Mouse (Mus musculus) CH12.LX (cell line): Measurements from ENCODE around the gene Aff3. TPM values are rescaled to one million over a fixed set of nuclear protein-coding genes. Genes with fewer than 3 reads are reported as not detected.

Experiments
- DNase-seq: peaks from one replicate; pipeline ENCODE4 v3.0.0-alpha.2; 2013; ENCODE audit errors: extremely low read depth
- H3K27ac ChIP-seq: 2 replicates; pipeline ENCODE4 v1.5.1; 2012; ENCODE audit warnings: low read depth, mild to moderate bottlenecking, control low read depth, moderate library complexity; ENCODE audit not compliant: insufficient read depth
- H3K27me3 ChIP-seq: replicated peaks from 2 replicates; pipeline ENCODE3; 2012; ENCODE audit warnings: inconsistent platforms
- H3K36me3 ChIP-seq, 2 experiments: replicated peaks in 1 of 2; 2 replicates each; pipeline versions ENCODE3 to v1.6.1; 2012; ENCODE audit warnings: inconsistent platforms in 1 of 2, low read length in 1 of 2, mild to moderate bottlenecking in 1 of 2, mixed read lengths in 1 of 2, moderate library complexity in 1 of 2; ENCODE audit not compliant: control insufficient read depth in 1 of 2, insufficient read depth in 1 of 2
- H3K4me1 ChIP-seq, 2 experiments: 2 replicates each; pipeline ENCODE4 v1.6.1; 2012; ENCODE audit warnings: inconsistent platforms in 1 of 2, moderate library complexity in 1 of 2; ENCODE audit not compliant: insufficient read depth in 2 of 2, control insufficient read depth in 1 of 2
- H3K4me2 ChIP-seq: 2 replicates; pipeline ENCODE4 v1.6.1; 2012; ENCODE audit warnings: low read depth, mild to moderate bottlenecking, control low read depth; ENCODE audit not compliant: poor library complexity, insufficient read depth, severe bottlenecking
- H3K4me3 ChIP-seq, 3 experiments: fragments of 150-350 bp in 1 of 3; sonication (generic) in 1 of 3; replicated peaks in 1 of 3; 2 replicates each; pipeline versions ENCODE3 to v1.5.1; 2011 to 2012; ENCODE audit warnings: low read depth in 2 of 3, low read length in 2 of 3, mild to moderate bottlenecking in 2 of 3, moderate library complexity in 2 of 3, control low read depth in 1 of 3, improper control_type of control experiment in 1 of 3, inconsistent platforms in 1 of 3, mixed read lengths in 1 of 3; ENCODE audit not compliant: poor library complexity in 1 of 3
- H3K79me2 ChIP-seq: replicated peaks from 2 replicates; pipeline ENCODE4 v1.6.1; 2012; ENCODE audit warnings: mild to moderate bottlenecking, moderate library complexity; ENCODE audit not compliant: control insufficient read depth, poor library complexity, insufficient read depth, severe bottlenecking; ENCODE audit errors: extremely low read depth
- H3K9ac ChIP-seq: 2 replicates; pipeline ENCODE4 v1.6.1; 2012; ENCODE audit warnings: low read depth, mild to moderate bottlenecking, control low read depth, moderate library complexity; ENCODE audit not compliant: insufficient read depth
- H3K9me3 ChIP-seq: replicated peaks from 2 replicates; pipeline ENCODE3; 2012; ENCODE audit warnings: low read length, inconsistent platforms, mixed read lengths
- BHLHE40 ChIP-seq: IDR thresholded peaks from 2 replicates; pipeline ENCODE4 v1.6.1; 2011; ENCODE audit warnings: mild to moderate bottlenecking, low read depth, low read length, improper control_type of control experiment
- CHD1 ChIP-seq: IDR thresholded peaks from 2 replicates; pipeline ENCODE4 v1.6.1; 2012; ENCODE audit warnings: low read depth, low read length, improper control_type of control experiment, inconsistent platforms
- CHD2 ChIP-seq: IDR thresholded peaks from 2 replicates; pipeline ENCODE4 v1.6.1; 2011; ENCODE audit warnings: low read length, improper control_type of control experiment
- E2F4 ChIP-seq: IDR thresholded peaks from 2 replicates; pipeline ENCODE4 v1.6.1; 2011; ENCODE audit warnings: low read depth, low read length, improper control_type of control experiment; ENCODE audit not compliant: insufficient replicate concordance
- ELF1 ChIP-seq: IDR thresholded peaks from 2 replicates; pipeline ENCODE4 v1.6.1; 2014; ENCODE audit warnings: low read depth, mild to moderate bottlenecking, inconsistent platforms, low read length, improper control_type of control experiment
- EP300 ChIP-seq: IDR thresholded peaks from 2 replicates; pipeline ENCODE4 v1.6.1; 2011; ENCODE audit warnings: low read length, improper control_type of control experiment
- ETS1 ChIP-seq: conservative IDR thresholded peaks from 2 replicates; pipeline ENCODE4 v1.6.1; 2012; ENCODE audit warnings: low read depth, mild to moderate bottlenecking, inconsistent platforms, low read length, improper control_type of control experiment, moderate library complexity
- GABPA ChIP-seq: IDR thresholded peaks from 2 replicates; pipeline ENCODE4 v1.6.1; 2012; ENCODE audit warnings: low read depth, low read length, improper control_type of control experiment, inconsistent platforms; ENCODE audit not compliant: insufficient replicate concordance
- HCFC1 ChIP-seq: IDR thresholded peaks from 2 replicates; pipeline ENCODE4 v1.6.1; 2012; ENCODE audit warnings: low read depth, mild to moderate bottlenecking, inconsistent platforms, low read length, improper control_type of control experiment
- JUND ChIP-seq: conservative IDR thresholded peaks from 2 replicates; pipeline ENCODE4 v1.6.1; 2011; ENCODE audit warnings: low read depth, low read length, improper control_type of control experiment
- KAT2A ChIP-seq: IDR thresholded peaks from 2 replicates; pipeline ENCODE4 v1.6.1; 2012; ENCODE audit warnings: low read length, improper control_type of control experiment, inconsistent platforms; ENCODE audit not compliant: insufficient replicate concordance
- MAX ChIP-seq: IDR thresholded peaks from 2 replicates; pipeline ENCODE4 v1.6.1; 2011; ENCODE audit warnings: low read length, improper control_type of control experiment
- MXI1 ChIP-seq: IDR thresholded peaks from 2 replicates; pipeline ENCODE4 v1.6.1; 2011; ENCODE audit warnings: mild to moderate bottlenecking, low read depth, low read length, improper control_type of control experiment
- NELFE ChIP-seq: IDR thresholded peaks from 2 replicates; pipeline ENCODE4 v1.6.1; 2011; ENCODE audit warnings: low read depth, low read length, improper control_type of control experiment
- NRF1 ChIP-seq: IDR thresholded peaks from 2 replicates; pipeline ENCODE4 v1.6.1; 2014; ENCODE audit warnings: low read depth, mild to moderate bottlenecking, inconsistent platforms, low read length, improper control_type of control experiment, moderate library complexity
- PAX5 ChIP-seq: IDR thresholded peaks from 2 replicates; pipeline ENCODE4 v1.6.1; 2012; ENCODE audit warnings: low read length, inconsistent platforms, mixed read lengths
- POLR2AphosphoS2 ChIP-seq: IDR thresholded peaks from 2 replicates; pipeline ENCODE4 v1.6.1; 2011; ENCODE audit warnings: low read depth, low read length, improper control_type of control experiment
- RAD21 ChIP-seq: IDR thresholded peaks from 2 replicates; pipeline ENCODE4 v1.6.1; 2011; ENCODE audit warnings: low read depth, mild to moderate bottlenecking, low read length, improper control_type of control experiment, moderate library complexity
- RCOR1 ChIP-seq: conservative IDR thresholded peaks from 2 replicates; pipeline ENCODE4 v1.6.1; 2012; ENCODE audit warnings: low read depth, mild to moderate bottlenecking, inconsistent platforms, low read length, improper control_type of control experiment
- SIN3A ChIP-seq: IDR thresholded peaks from 2 replicates; pipeline ENCODE4 v1.6.1; 2012; ENCODE audit warnings: low read length, improper control_type of control experiment, inconsistent platforms
- SMC3 ChIP-seq: IDR thresholded peaks from 2 replicates; pipeline ENCODE4 v1.6.1; 2011; ENCODE audit warnings: low read depth, low read length, improper control_type of control experiment
- TBP ChIP-seq: conservative IDR thresholded peaks from 2 replicates; pipeline ENCODE4 v1.6.1; 2011; ENCODE audit warnings: low read depth, low read length, improper control_type of control experiment
- TCF12 ChIP-seq: IDR thresholded peaks from 2 replicates; pipeline ENCODE4 v1.6.1; 2014; ENCODE audit warnings: low read depth, mild to moderate bottlenecking, inconsistent platforms, low read length, improper control_type of control experiment
- UBTF ChIP-seq: IDR thresholded peaks from 2 replicates; pipeline ENCODE4 v1.6.1; 2012; ENCODE audit warnings: low read depth, mild to moderate bottlenecking, inconsistent platforms, low read length, improper control_type of control experiment, moderate library complexity
- USF1 ChIP-seq: IDR thresholded peaks from 2 replicates; pipeline ENCODE4 v1.6.1; 2014; ENCODE audit warnings: low read depth, mild to moderate bottlenecking, inconsistent platforms, low read length, improper control_type of control experiment
- USF2 ChIP-seq: conservative IDR thresholded peaks from 2 replicates; pipeline ENCODE4 v1.6.1; 2011; ENCODE audit warnings: low read depth, low read length, improper control_type of control experiment
- ZC3H11A ChIP-seq: IDR thresholded peaks from 2 replicates; pipeline ENCODE4 v1.6.1; 2012; ENCODE audit warnings: low read depth, mild to moderate bottlenecking, inconsistent platforms, low read length, improper control_type of control experiment
- ZKSCAN1 ChIP-seq: IDR thresholded peaks from 2 replicates; pipeline ENCODE4 v1.6.1; 2012; ENCODE audit warnings: low read depth, inconsistent platforms, low read length, improper control_type of control experiment, borderline replicate concordance
- ZMIZ1 ChIP-seq: IDR thresholded peaks from 2 replicates; pipeline ENCODE4 v1.6.1; 2012; ENCODE audit warnings: low read depth, mild to moderate bottlenecking, inconsistent platforms, low read length, improper control_type of control experiment
- ZNF384 ChIP-seq: IDR thresholded peaks from 2 replicates; pipeline ENCODE4 v1.6.1; 2012; ENCODE audit warnings: low read depth, low read length, improper control_type of control experiment, inconsistent platforms
- dilution Hi-C: fragments of 300-500 bp; cut with MboI; formaldehyde crosslinking; loops from 2 replicates; pipeline ENCODE4 v1.14.3; 2020; ENCODE audit warnings: low sequenced_read_pairs; ENCODE audit not compliant: extremely low pct_unique_long_range_greater_than_20kb, extremely low pct_ligation_motif_present
- in situ Hi-C: fragments of 300-500 bp; cut with MboI; formaldehyde crosslinking; loops from 3 replicates; pipeline ENCODE4 v1.14.3; 2019; ENCODE audit warnings: low sequenced_read_pairs, low pct_ligation_motif_present, low pct_unique_long_range_greater_than_20kb, mixed read lengths
- polyA plus RNA-seq: library from polyadenylated mRNA; unstranded; fragments of >175 nt; gene quantifications from 2 replicates; pipeline ENCODE4 v1.2.1, GENCODE M21; 2012; ENCODE audit warnings: low read depth; ENCODE audit not compliant: insufficient read length
- total RNA-seq, 2 experiments: library from RNA; depleted of rRNA; stranded (reverse); fragments of 300-350 nt in 1 of 2; fragments of >200 nt in 1 of 2; gene quantifications; 2 replicates each; pipeline ENCODE4 v1.2.3; 2012 to 2014

Aff3 gene
- total and polyA plus RNA-seq, 3 experiments = 5.1 to 29.9 (median 7.7) TPM

- Histone ChIP-seq H3K4me2 (no peak overlapping the region), H3K9ac (no peak overlapping the region), H3K36me3 (peaks cover 0 to 56% of the 10 kb centered on the region in 2 experiments), H3K4me3 (no peak overlapping the region), H3K4me1 (peaks cover 0 to 7% of the 10 kb centered on the region in 2 experiments; a peak in 1 of 4 replicates), H3K27ac (no peak overlapping the region), H3K79me2 (no peaks in the 10 kb centered on the region), H3K27me3 (no peaks in the 10 kb centered on the region), H3K9me3 (no peaks in the 10 kb centered on the region)
- no peak for DNase-seq
- in situ Hi-C loops = no loop called here
- TF ChIP-seq ZKSCAN1 = no peak
- no peak for TF ChIP-seq BHLHE40
- TF ChIP-seq RCOR1 = no peak
- TF ChIP-seq SIN3A = no peak
- TF ChIP-seq CHD2 = no peak
- no peak for TF ChIP-seq USF2
- no peak for TF ChIP-seq CHD1
- no peak for TF ChIP-seq JUND
- TF ChIP-seq HCFC1 = no peak
- no peak for TF ChIP-seq GABPA
- TF ChIP-seq NELFE = no peak
- no peak for TF ChIP-seq RAD21
- no peak for TF ChIP-seq MAX
- no peak for TF ChIP-seq ELF1
- no peak for TF ChIP-seq POLR2AphosphoS2
- TF ChIP-seq E2F4 = no peak
- no peak for TF ChIP-seq SMC3
- TF ChIP-seq MXI1 = no peak
- TF ChIP-seq EP300 = no peak
- dilution Hi-C loops = no loop called here
Observed at GRCm38 (mm10) chr1:38332919-38333318, 331.8 kb downstream of the Aff3 start.

- in situ Hi-C loops = no loop called here
- H3K27me3 ChIP-seq = no peaks in the 10 kb centered on the region
Observed at GRCm38 (mm10) chr1:38324206-38324605, 340.5 kb downstream of the Aff3 start.

More at GRCm38 (mm10) chr1:38324206-38324605, 340.5 kb downstream of the Aff3 start:
- no peak overlapping the region for H3K27ac ChIP-seq
- no peak for DNase-seq
- no peak overlapping the region for H3K4me2 ChIP-seq
- no peaks in the 10 kb centered on the region for H3K4me1 ChIP-seq
- peaks cover 0 to 41% of the 10 kb centered on the region in 2 experiments for H3K36me3 ChIP-seq
- H3K9me3 ChIP-seq = no peaks in the 10 kb centered on the region
- no peak overlapping the region for H3K9ac ChIP-seq
- no peak overlapping the region for H3K4me3 ChIP-seq
- dilution Hi-C loops = no loop called here
- no peaks in the 10 kb centered on the region for H3K79me2 ChIP-seq
- TF ChIP-seq TBP (no peak), GABPA (no peak), ZKSCAN1 (no peak), NRF1 (no peak), ZNF384 (no peak), PAX5 (no peak), UBTF (no peak), USF1 (no peak), POLR2AphosphoS2 (no peak), TCF12 (no peak), ETS1 (no peak), NELFE (no peak), ZMIZ1 (no peak), ZC3H11A (no peak), KAT2A (no peak), SIN3A (no peak), CHD2 (no peak), JUND (no peak)
